Mouse (Mus musculus) heart, embryonic 13.5 days (tissue): ENCODE data around the gene Usp39. TPM values are rescaled to one million over a fixed set of nuclear protein-coding genes. Genes with fewer than 3 reads are reported as not detected.

Experiments
- ATAC-seq: fragments of 200-750 bp; cut with Nextera tagmentation; 2 replicates; pipeline ENCODE4 v1.8.0; 2017; ENCODE audit warnings: moderate TSS enrichment; ENCODE audit not compliant: insufficient number of reproducible peaks, low FRiP score, low TSS enrichment; ENCODE audit errors: extremely low read depth
- H3K27ac ChIP-seq: fragments of 300-500 bp; sonication (generic); replicated peaks from 2 replicates; pipeline ENCODE4 v1.5.1; 2015; ENCODE audit warnings: moderate library complexity, mild to moderate bottlenecking, inconsistent platforms
- H3K27me3 ChIP-seq: fragments of 300-500 bp; sonication (generic); replicated peaks from 2 replicates; pipeline ENCODE4 v1.6.1; 2015; ENCODE audit warnings: mild to moderate bottlenecking, inconsistent platforms
- H3K36me3 ChIP-seq: fragments of 300-500 bp; sonication (generic); 2 replicates; pipeline ENCODE4 v1.6.1; 2015; ENCODE audit warnings: mild to moderate bottlenecking, inconsistent platforms
- H3K4me1 ChIP-seq: fragments of 300-500 bp; sonication (generic); 2 replicates; pipeline ENCODE4 v1.6.1; 2015; ENCODE audit warnings: inconsistent platforms
- H3K4me2 ChIP-seq: fragments of 300-500 bp; sonication (generic); 2 replicates; pipeline ENCODE4 v1.6.1; 2015; ENCODE audit warnings: inconsistent platforms, mild to moderate bottlenecking, moderate library complexity
- H3K4me3 ChIP-seq: fragments of 300-500 bp; sonication (generic); 2 replicates; pipeline ENCODE4 v1.5.1; 2015; ENCODE audit warnings: moderate library complexity, mild to moderate bottlenecking, inconsistent platforms
- H3K9ac ChIP-seq: fragments of 300-500 bp; sonication (generic); 2 replicates; pipeline ENCODE4 v1.6.1; 2015; ENCODE audit warnings: inconsistent platforms, mild to moderate bottlenecking, moderate library complexity
- H3K9me3 ChIP-seq: fragments of 300-500 bp; sonication (generic); 2 replicates; pipeline ENCODE4 v1.6.1; 2016; ENCODE audit warnings: inconsistent platforms
- WGBS: fragments of 180-500 bp; shearing (Covaris S2); methylation state at CpG from one replicate; pipeline ENCODE4 v1.1.7; 2015; ENCODE audit warnings: mixed read lengths; 5-methylcytosine and 5-hydroxymethylcytosine counted together
- polyA plus RNA-seq: library from polyadenylated mRNA; unstranded; fragments of >200 nt; fragmentation: Nextera tagmentation; extraction: Ambion mirVana; gene quantifications from 2 replicates; pipeline ENCODE4 v1.2.1, GENCODE M21; 2015

Gene Usp39
- polyA plus RNA-seq, 1 experiment from 2014 or later: 30.7 TPM

DNA sequence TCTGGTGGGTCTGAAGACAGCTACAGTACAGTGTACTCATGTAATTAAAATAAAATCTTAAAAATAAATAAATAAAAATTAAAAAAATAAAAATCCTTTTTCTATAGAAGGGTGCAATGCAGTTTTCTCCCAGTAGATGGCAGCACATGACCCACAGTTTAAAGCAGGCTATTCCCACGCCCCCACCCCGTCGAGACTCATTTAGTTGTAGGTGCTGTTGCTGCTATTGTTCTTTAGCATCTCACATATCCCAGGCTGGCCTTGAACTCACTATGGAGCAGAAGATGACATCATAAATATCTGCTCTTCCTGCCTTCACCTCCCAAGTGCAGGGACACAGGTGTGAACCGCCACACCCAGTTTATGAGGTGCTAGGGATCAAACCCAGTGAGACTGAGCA, 61.1 kb downstream of the Usp39 start:
- Histone ChIP-seq H3K27ac (no peak overlapping the region), H3K4me1 (peaks cover 24% of the 10 kb centered on the region), H3K4me3 (no peak overlapping the region), H3K4me2 (no peak overlapping the region), H3K36me3 (no peaks in the 10 kb centered on the region), H3K9ac (no peak overlapping the region), H3K27me3 (no peaks in the 10 kb centered on the region), H3K9me3 (no peaks in the 10 kb centered on the region)
- no peak for ATAC-seq
- WGBS: 20% methylated on average over 4 of the region's 4 CpGs

DNA sequence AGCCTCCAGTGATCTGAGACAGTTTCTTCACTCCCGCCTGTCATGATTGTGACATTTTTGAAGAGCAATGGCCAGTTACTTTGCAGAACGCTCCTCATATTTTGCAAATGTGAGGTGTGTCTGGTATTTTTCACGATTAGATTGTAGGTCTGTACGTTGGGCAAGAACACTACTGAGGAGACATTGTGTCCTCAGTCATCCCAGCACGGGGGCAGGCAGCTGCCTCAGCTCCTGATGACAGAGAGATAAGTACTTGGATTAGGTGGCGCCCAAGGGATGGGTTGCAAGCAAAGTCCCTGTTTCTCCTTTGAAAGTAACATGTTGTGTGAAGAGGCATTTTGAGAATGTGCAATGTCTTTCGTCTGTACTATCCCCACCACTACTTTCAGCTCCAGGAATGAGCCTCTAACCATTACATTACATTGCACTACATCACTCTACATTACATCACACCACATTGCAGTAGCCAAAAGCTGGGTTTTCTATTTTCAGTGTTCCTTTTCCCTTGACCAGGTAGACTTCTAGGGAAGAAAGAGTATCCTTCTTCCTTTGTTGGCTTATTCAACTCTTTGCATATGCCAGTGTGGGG, 64.5 kb downstream of the Usp39 start:
- 28% methylated on average over 7 of the region's 7 CpGs for WGBS
- ATAC-seq: no peak
- H3K36me3 ChIP-seq: no peaks in the 10 kb centered on the region
- H3K4me3 ChIP-seq: no peak overlapping the region
- H3K4me2 ChIP-seq: peak overlapping the region; percentile 11; the same call in 1 of the 2 replicates
- no peaks in the 10 kb centered on the region for H3K27me3 ChIP-seq
- no peak overlapping the region for H3K9ac ChIP-seq
- no peaks in the 10 kb centered on the region for H3K9me3 ChIP-seq
- H3K4me1 ChIP-seq: peaks cover 42% of the 10 kb centered on the region
- no peak overlapping the region for H3K27ac ChIP-seq

DNA sequence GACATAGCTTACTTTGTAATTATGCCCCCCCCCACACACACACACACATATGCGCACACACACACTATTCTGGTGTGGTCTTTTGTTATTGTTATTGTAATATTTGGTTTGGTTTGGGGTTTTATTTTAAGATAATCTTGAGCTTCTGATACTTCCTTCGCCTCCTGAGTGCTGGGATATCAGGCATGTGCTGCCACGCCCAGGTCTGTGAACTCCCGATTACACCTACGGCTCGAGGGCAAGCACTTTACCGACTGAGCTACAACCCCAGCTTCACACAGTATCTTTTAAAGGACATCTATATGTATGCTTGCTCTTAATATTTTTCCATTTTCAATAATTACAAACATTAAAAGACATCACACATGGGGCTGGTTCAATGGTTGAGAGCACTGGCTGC, 65.5 kb downstream of the Usp39 start:
- Histone ChIP-seq H3K36me3 (no peaks in the 10 kb centered on the region), H3K4me1 (peaks cover 42% of the 10 kb centered on the region), H3K9me3 (no peaks in the 10 kb centered on the region), H3K27me3 (no peaks in the 10 kb centered on the region), H3K9ac (no peak overlapping the region), H3K27ac (peak overlapping the region; percentile 14; the same call in 1 of the 2 replicates), H3K4me3 (no peak overlapping the region), H3K4me2 (no peak overlapping the region)
- 67% methylated on average over 7 of the region's 7 CpGs for WGBS
- no peak for ATAC-seq

DNA sequence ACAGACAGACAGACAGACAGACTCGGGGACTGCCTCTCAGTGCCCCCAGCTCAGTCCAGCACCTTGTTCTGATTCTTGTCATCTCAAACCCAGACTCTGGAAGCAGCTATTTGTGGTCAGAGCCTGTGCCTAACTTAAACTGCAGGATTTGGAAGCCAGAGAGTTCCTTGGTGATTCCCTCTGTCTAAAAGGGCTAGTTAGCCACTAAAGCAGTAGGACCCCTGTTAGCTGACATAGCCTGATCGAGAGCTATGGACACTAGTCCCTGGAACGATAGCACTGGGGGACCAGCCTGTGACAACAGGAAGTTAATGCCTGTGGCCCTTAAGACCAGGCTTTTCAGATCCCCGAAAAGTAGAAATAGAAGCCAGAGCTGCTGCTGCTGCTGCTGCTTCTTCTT, 66.1 kb downstream of the Usp39 start:
- H3K36me3 ChIP-seq: no peaks in the 10 kb centered on the region
- no peaks in the 10 kb centered on the region for H3K9me3 ChIP-seq
- H3K4me1 ChIP-seq: peaks cover 48% of the 10 kb centered on the region
- H3K27ac ChIP-seq: peak overlapping the region; percentile 94; the same call in 1 of the 2 replicates
- 55% methylated on average over 4 of the region's 4 CpGs for WGBS
- H3K9ac ChIP-seq: no peak overlapping the region
- ATAC-seq: no peak
- no peak overlapping the region for H3K4me2 ChIP-seq
- H3K4me3 ChIP-seq: no peak overlapping the region
- no peaks in the 10 kb centered on the region for H3K27me3 ChIP-seq

DNA sequence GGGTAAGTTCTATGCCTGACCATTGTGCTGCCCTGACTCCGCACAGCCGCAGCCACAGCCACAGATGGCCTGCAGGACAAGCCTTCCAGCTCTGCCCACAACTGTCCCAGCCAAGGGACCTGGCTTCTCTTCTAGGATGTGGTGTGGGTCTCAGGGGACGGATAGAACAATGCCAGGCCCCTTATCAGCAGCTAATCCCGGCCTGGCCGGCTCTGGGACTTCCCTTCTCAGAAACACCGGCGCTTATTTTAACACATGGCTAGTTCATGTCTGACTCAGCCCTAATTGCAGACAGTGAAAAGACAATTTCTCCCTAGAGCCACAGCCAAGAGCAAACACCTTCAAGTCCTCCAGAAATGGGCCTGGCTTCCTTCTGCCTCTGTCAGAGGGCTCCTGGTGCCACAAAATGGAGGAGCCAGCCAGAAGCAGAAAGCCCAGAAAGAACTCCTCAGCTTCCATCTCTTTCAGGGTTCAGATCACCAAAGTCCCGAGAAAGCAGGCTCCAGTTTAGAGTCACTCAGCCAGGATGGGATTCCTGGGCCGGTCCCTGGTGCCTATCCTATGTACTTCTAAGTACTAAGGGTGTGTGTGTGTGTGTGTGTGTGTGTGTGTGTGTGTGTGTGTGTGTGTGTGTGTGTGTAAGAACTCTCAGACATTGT, 67.3 kb downstream of the Usp39 start:
- peak overlapping the region; percentile 94 for H3K27ac ChIP-seq
- H3K36me3 ChIP-seq: no peaks in the 10 kb centered on the region
- ATAC-seq: peak; percentile 31; the same call in 1 of the 2 replicates
- H3K9me3 ChIP-seq: no peaks in the 10 kb centered on the region
- 0 out of 2 replicates have a peak overlapping the region, but pooled peaks have one; percentile 1 for H3K4me2 ChIP-seq
- 31% methylated on average over 9 of the region's 9 CpGs for WGBS
- H3K27me3 ChIP-seq: no peaks in the 10 kb centered on the region
- peak overlapping the region; percentile 61; the same call in 1 of the 2 replicates for H3K9ac ChIP-seq
- peaks cover 59% of the 10 kb centered on the region for H3K4me1 ChIP-seq
- no peak overlapping the region for H3K4me3 ChIP-seq

DNA sequence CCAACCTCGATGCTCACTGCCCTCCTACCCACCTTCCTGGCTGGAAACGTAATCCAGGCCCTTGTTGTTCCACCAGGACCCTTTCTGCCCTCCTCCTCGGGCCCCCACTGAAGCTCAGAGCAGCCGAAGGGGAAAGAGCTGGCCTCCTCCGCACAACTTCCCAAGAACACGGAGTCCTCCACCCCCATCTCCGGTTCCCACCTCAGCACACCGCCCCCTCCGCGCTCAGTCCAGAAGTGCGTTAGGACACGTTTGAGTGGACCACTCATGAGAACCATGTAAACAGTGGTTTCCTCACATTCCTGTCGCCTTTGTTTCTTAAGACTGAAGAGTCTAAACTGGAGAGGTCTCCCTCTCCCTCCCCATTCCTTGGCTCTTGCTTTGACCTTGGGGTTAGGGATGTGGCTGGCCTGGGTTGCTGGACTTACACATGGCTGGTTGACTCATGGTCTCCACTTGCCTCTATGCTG, 68.0 kb downstream of the Usp39 start:
- no peaks in the 10 kb centered on the region for H3K9me3 ChIP-seq
- no peaks in the 10 kb centered on the region for H3K36me3 ChIP-seq
- peak overlapping the region; percentile 94 for H3K27ac ChIP-seq
- peaks cover 65% of the 10 kb centered on the region for H3K4me1 ChIP-seq
- no peak overlapping the region for H3K4me2 ChIP-seq
- no peaks in the 10 kb centered on the region for H3K27me3 ChIP-seq
- peak; percentile 21; the same call in 1 of the 2 replicates for ATAC-seq
- no peak overlapping the region for H3K4me3 ChIP-seq
- no peak overlapping the region for H3K9ac ChIP-seq
- 76% methylated on average over 13 of the region's 13 CpGs for WGBS

DNA sequence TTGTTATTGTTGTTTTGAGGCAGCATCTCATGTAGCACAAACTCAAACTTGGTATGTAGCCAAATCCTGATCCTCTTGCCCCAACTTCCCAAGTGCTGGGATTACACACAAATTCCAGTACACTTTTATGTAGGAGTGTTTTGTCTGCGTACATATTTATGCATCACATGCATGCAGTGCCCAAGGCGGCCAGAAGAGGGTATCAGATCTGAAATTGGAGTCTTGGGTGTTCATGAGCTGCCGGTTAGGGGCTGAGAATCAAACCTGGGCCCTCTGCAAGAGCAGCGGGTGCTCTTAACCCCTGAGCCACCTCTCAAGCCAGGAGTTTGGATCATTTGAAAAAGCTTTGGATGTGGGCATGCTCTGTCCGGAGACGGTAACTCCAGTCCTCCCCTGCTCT, 68.8 kb downstream of the Usp39 start:
- 88% methylated on average over 6 of the region's 6 CpGs for WGBS
- no peak for ATAC-seq
- H3K36me3 ChIP-seq: no peaks in the 10 kb centered on the region
- no peak overlapping the region for H3K4me3 ChIP-seq
- H3K4me2 ChIP-seq: no peak overlapping the region
- no peak overlapping the region for H3K9ac ChIP-seq
- no peaks in the 10 kb centered on the region for H3K27me3 ChIP-seq
- H3K4me1 ChIP-seq: peaks cover 69% of the 10 kb centered on the region
- no peaks in the 10 kb centered on the region for H3K9me3 ChIP-seq
- H3K27ac ChIP-seq: peak overlapping the region; percentile 94; the same call in 1 of the 2 replicates

DNA sequence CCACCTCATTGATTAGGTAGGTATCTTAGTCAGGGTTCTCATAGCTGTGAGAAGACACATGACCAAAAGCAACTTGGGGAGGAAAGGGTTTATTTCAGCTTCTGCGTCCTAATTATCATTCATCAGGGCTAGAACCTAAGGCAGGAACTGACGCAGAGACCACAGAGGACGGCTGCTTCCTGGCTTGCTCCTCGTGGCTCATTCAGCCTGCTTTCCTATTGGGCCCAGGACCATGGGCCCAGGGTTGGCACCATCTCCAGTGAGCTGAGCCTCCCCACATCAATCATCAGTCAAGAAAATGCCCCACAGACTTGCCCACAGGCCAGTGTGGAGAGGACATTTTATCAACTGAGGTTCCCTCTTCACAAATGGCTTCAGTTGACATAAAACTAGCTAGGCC, 69.5 kb downstream of the Usp39 start:
- H3K27me3 ChIP-seq: no peaks in the 10 kb centered on the region
- 65% methylated on average over 4 of the region's 4 CpGs for WGBS
- H3K27ac ChIP-seq: no peak overlapping the region
- H3K4me2 ChIP-seq: no peak overlapping the region
- H3K36me3 ChIP-seq: no peaks in the 10 kb centered on the region
- H3K9me3 ChIP-seq: no peaks in the 10 kb centered on the region
- H3K9ac ChIP-seq: no peak overlapping the region
- H3K4me3 ChIP-seq: no peak overlapping the region
- ATAC-seq: no peak
- H3K4me1 ChIP-seq: peaks cover 67% of the 10 kb centered on the region

DNA sequence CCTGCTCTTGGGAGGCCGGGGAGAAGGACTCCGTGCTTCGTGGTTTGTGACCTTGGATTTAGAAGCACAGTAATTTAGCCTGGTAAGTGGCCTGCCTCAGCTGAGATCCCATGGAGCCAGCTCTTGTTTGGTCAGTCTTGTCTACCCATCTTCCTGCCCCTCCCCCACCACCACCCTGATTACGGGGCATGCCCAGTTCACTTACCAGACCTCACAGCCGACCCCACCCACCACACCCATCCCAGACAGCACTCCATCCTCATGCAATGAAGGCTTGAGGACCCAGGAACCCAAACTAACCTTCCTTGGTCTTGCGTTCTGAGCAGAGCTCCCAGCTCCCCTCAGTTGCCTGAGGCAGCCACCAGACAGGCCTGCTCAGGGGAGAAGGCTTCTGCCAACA, 71.8 kb downstream of the Usp39 start:
- WGBS: 62% methylated on average over 6 of the region's 6 CpGs
- no peak for ATAC-seq

DNA sequence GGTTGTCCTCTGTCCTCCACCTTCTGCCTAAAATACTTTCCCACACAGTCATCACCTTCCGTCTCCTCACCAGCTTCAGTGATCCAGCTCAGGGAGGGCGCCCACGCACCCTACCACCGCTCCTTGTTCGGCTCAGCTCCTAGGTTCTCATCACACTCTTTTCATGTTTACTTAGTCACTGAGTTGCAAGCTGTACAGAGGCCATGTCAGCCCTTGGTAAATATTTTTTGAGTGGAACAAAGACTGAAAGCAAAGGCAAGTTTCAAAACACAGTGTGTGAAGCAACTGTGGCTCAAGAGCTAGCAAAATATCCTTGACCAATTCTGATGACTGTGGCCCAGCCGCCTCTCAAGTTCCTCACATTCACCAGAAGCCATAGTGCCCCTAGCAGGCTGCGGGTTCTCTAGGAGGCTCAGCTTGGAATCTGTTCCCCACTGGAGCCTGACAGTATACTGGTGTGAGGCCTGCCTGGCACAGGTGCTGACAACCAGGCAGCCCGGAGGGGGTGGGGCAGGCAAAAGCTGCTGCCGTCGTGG, 72.8 kb downstream of the Usp39 start:
- Histone ChIP-seq H3K9me3 (no peaks in the 10 kb centered on the region), H3K4me3 (no peak overlapping the region), H3K36me3 (no peaks in the 10 kb centered on the region), H3K9ac (no peak overlapping the region), H3K4me1 (peaks cover 35% of the 10 kb centered on the region), H3K27me3 (no peaks in the 10 kb centered on the region), H3K4me2 (no peak overlapping the region), H3K27ac (peak overlapping the region; percentile 30)
- no peak for ATAC-seq
- 61% methylated on average over 10 of the region's 10 CpGs for WGBS

More for the DNA sequence above, 71.8 kb downstream of the Usp39 start:
- Histone ChIP-seq H3K9me3 (no peaks in the 10 kb centered on the region), H3K4me2 (no peak overlapping the region), H3K36me3 (no peaks in the 10 kb centered on the region), H3K4me1 (peaks cover 44% of the 10 kb centered on the region), H3K27me3 (no peaks in the 10 kb centered on the region), H3K27ac (0 out of 2 replicates have a peak overlapping the region, but pooled peaks have one; percentile 30), H3K4me3 (no peak overlapping the region), H3K9ac (no peak overlapping the region)

DNA sequence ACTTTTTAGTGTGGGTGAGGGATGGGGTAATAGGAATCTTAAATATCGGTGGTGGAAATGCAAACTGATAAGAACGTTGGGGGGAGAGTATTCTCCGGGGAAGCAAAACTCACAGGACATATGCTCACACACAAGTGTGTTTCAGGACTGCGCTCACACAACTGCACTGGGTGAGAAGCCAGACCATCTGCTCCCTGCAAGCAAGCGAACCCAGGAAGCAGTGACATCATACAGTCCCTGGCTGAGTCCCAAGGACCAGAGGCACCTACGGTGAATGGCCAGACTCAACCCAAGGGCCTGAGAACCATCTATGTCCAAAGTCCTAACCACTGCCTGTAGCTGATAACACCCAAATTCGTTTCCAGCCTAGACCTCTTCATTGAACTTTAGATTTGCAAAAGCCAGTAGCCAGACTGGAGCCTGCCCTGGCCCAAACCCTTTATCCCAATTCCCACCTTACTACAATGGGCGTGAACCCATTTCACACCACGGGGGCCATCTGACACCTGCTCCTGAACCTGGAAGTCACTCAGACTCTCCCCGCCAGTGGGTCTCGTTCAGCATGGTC, 73.9 kb downstream of the Usp39 start:
- H3K9me3 ChIP-seq: no peaks in the 10 kb centered on the region
- no peak overlapping the region for H3K4me3 ChIP-seq
- no peak for ATAC-seq
- 68% methylated on average over 11 of the region's 11 CpGs for WGBS
- no peaks in the 10 kb centered on the region for H3K27me3 ChIP-seq
- peaks cover 30% of the 10 kb centered on the region for H3K4me1 ChIP-seq
- no peak overlapping the region for H3K27ac ChIP-seq
- no peak overlapping the region for H3K4me2 ChIP-seq
- H3K36me3 ChIP-seq: no peaks in the 10 kb centered on the region
- H3K9ac ChIP-seq: no peak overlapping the region; the same call in 1 of the 2 replicates
